Mouse (Mus musculus): ENCODE results near the gene Sh3bgrl2.

- TF ChIP-seq CTCF (IDR thresholded peaks at IDR 0.05; ENCODE audit: control insufficient read depth, insufficient read depth, insufficient read length): no peak
- no peak for TF ChIP-seq MYOD1 (IDR thresholded peaks at IDR 0.05; ENCODE audit: control insufficient read depth, insufficient read length, low read depth)
- TF ChIP-seq MYOG (IDR thresholded peaks at IDR 0.05; ENCODE audit: control insufficient read depth, extremely low read depth, insufficient read length): no peak
- no peak for TF ChIP-seq CEBPB (IDR thresholded peaks at IDR 0.05; ENCODE audit: low read depth)
- TF ChIP-seq MAX (IDR thresholded peaks at IDR 0.05): no peak
Measured at GRCm38 (mm10) chr9:83551116-83551515, 3.0 kb downstream of the Sh3bgrl2 start.
